Mouse (Mus musculus) liver, embryonic 18 days (tissue): ENCODE results near the gene Trim46. TPM values are rescaled to one million over a fixed set of nuclear protein-coding genes. Genes with fewer than 3 reads are reported as not detected.

Experiments
- polyA plus RNA-seq: library from polyadenylated mRNA; depleted of rRNA; stranded (reverse); fragments of >200 nt; gene quantifications from 2 replicates; pipeline ENCODE4 v1.2.3, GENCODE M21; 2012; rRNA removed

The Trim46 gene
- polyA plus RNA-seq = 0.49 and 0.55 TPM in 2 replicates

GRCm38 (mm10) chr3:89246261-89247100 lies at the start of gene Trim46:
TSS of gene Trim46 (minus strand) at chr3:89246309.

GRCm38 (mm10) chr3:89280606-89281511 lies 34.8 kb upstream of the Trim46 start, which contains the start of gene Efna1:
TSS of gene Efna1 (minus strand) at chr3:89281142.

GRCm38 (mm10) chr3:89270051-89270755 lies 24.1 kb upstream of the Trim46 start, which contains the start of gene Slc50a1:
TSS of gene Slc50a1 (minus strand) at chr3:89270570.

GRCm38 (mm10) chr3:89259076-89259475 lies 13.0 kb upstream of the Trim46 start, which contains the start of gene Dpm3:
TSS of gene Dpm3 (plus strand) at chr3:89259358.

GRCm38 (mm10) chr3:89245688-89246171 lies 379 bp downstream of the Trim46 start, which contains the start of gene Krtcap2:
TSS of gene Krtcap2 (plus strand) at chr3:89245966.

GRCm38 (mm10) chr3:89228836-89229235 lies 17.3 kb downstream of the Trim46 start, which contains the start of gene Muc1:
TSS of gene Muc1 (plus strand) at chr3:89229057.

GRCm38 (mm10) chr3:89226900-89227299 lies 19.2 kb downstream of the Trim46 start, which contains the start of gene Mtx1:
TSS of gene Mtx1 (minus strand) at chr3:89227088.

GRCm38 (mm10) chr3:89214681-89215411 lies 31.3 kb downstream of the Trim46 start, which contains the start of gene Thbs3:
TSS of gene Thbs3 (plus strand) at chr3:89215180.

GRCm38 (mm10) chr3:89202253-89203141 lies 43.6 kb downstream of the Trim46 start, which contains the start of gene Gba:
TSS of gene Gba (plus strand) at chr3:89202928.

Other genes with a start within 250 kb of the Trim46 start
- 3.9 and 4.8 TPM in 2 replicates for gene Rusc1, start 153.0 kb downstream of the Trim46 start, polyA plus RNA-seq
- gene Gm43738, start 145.2 kb downstream of the Trim46 start, polyA plus RNA-seq = not detected in 2 replicates
- 280 and 373 TPM in 2 replicates for gene Fdps, start 144.3 kb downstream of the Trim46 start, polyA plus RNA-seq
- gene Pklr, start 110.2 kb downstream of the Trim46 start, polyA plus RNA-seq = 90.2 and 91.0 TPM in 2 replicates
- gene Hcn3, start 86.1 kb downstream of the Trim46 start, polyA plus RNA-seq = 0.14 and 0.19 TPM in 2 replicates
- 25.1 and 31.8 TPM in 2 replicates for gene Clk2, start 81.5 kb downstream of the Trim46 start, polyA plus RNA-seq
- gene Scamp3, start 68.8 kb downstream of the Trim46 start, polyA plus RNA-seq = 35.6 and 37.9 TPM in 2 replicates
- 3.0 and 3.4 TPM in 2 replicates for gene Fam189b, start 63.2 kb downstream of the Trim46 start, polyA plus RNA-seq
- gene Gba, start 43.4 kb downstream of the Trim46 start, polyA plus RNA-seq = 23.4 and 23.5 TPM in 2 replicates
- 2.4 and 2.5 TPM in 2 replicates for gene Thbs3, start 31.1 kb downstream of the Trim46 start, polyA plus RNA-seq
- 70.3 and 70.9 TPM in 2 replicates for gene Mtx1, start 19.2 kb downstream of the Trim46 start, polyA plus RNA-seq
- gene Muc1, start 17.3 kb downstream of the Trim46 start, polyA plus RNA-seq = 0.36 and 0.37 TPM in 2 replicates
- gene Krtcap2, start 343 bp downstream of the Trim46 start, polyA plus RNA-seq = 44.5 and 46.2 TPM in 2 replicates
- 129 and 153 TPM in 2 replicates for gene Dpm3, start 13.0 kb upstream of the Trim46 start, polyA plus RNA-seq
- 25.2 and 26.5 TPM in 2 replicates for gene Slc50a1, start 24.3 kb upstream of the Trim46 start, polyA plus RNA-seq
- 25.1 and 26.2 TPM in 2 replicates for gene Efna1, start 34.8 kb upstream of the Trim46 start, polyA plus RNA-seq
- gene Efna3, start 76.7 kb upstream of the Trim46 start, polyA plus RNA-seq = 0.40 and 0.77 TPM in 2 replicates
- 0.73 and 1.3 TPM in 2 replicates for gene Efna4, start 91.7 kb upstream of the Trim46 start, polyA plus RNA-seq
- 8.5 and 9.7 TPM in 2 replicates for gene Adam15, start 103.7 kb upstream of the Trim46 start, polyA plus RNA-seq
- gene Dcst2, start 115.7 kb upstream of the Trim46 start, polyA plus RNA-seq = 0.02 and 0.05 TPM in 2 replicates
- 0.10 and 0.13 TPM in 2 replicates for gene Dcst1, start 118.9 kb upstream of the Trim46 start, polyA plus RNA-seq
- gene Zbtb7b, start 148.5 kb upstream of the Trim46 start, polyA plus RNA-seq = 16.5 and 20.0 TPM in 2 replicates
- 0.32 and 0.68 TPM in 2 replicates for gene Lenep, start 156.5 kb upstream of the Trim46 start, polyA plus RNA-seq
- gene Flad1, start 165.6 kb upstream of the Trim46 start, polyA plus RNA-seq = 16.3 TPM in 2 replicates
- 76.7 and 83.7 TPM in 2 replicates for gene Cks1b, start 172.1 kb upstream of the Trim46 start, polyA plus RNA-seq
- 34.4 and 35.9 TPM in 2 replicates for gene Shc1, start 172.1 kb upstream of the Trim46 start, polyA plus RNA-seq
- gene Pygo2, start 183.9 kb upstream of the Trim46 start, polyA plus RNA-seq = 14.6 and 14.8 TPM in 2 replicates
- 6.9 and 8.0 TPM in 2 replicates for gene Pbxip1, start 190.4 kb upstream of the Trim46 start, polyA plus RNA-seq
- gene Pmvk, start 208.2 kb upstream of the Trim46 start, polyA plus RNA-seq = 51.8 and 73.8 TPM in 2 replicates